Mouse (Mus musculus) right cerebral cortex, postnatal 25 days (tissue): ENCODE results near the gene Abhd14b.

Experiments used
- DNase-seq: peaks from one replicate; pipeline ENCODE4 v3.0.0; 2022

Gene Abhd14b

DNA sequence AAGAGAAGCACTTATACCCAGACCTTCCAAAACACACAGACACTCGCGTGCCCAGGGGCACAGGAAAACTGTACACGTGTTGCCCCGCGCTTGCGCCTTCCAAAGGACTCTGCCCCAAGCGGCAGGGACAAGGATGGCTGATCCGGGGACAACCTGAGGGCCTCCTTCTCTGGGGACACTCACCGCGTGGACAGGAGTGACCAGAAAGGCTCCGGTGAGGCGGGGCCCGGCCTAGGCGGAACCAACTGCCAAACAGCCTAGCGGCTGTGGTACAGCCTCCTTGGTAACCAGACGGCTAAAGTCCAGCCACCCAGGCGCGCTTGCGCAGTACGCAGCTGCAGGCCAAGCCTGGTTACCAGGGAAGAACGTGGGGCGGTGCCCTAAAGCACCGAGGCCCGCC lies at the start of gene Abhd14b, which contains the start of gene Abhd14a:
Gene Abhd14b, plus strand, starts transcription at position 112 of the 400 bp plus-strand sequence.
Gene Abhd14a, minus strand, starts transcription at position 331 of the 400 bp plus-strand sequence.
- DNase-seq, result peak; percentile 91

GRCm38 (mm10) chr9:106397733-106398132 lies 49.5 kb upstream of the Abhd14b start:
- no peak for DNase-seq

DNA sequence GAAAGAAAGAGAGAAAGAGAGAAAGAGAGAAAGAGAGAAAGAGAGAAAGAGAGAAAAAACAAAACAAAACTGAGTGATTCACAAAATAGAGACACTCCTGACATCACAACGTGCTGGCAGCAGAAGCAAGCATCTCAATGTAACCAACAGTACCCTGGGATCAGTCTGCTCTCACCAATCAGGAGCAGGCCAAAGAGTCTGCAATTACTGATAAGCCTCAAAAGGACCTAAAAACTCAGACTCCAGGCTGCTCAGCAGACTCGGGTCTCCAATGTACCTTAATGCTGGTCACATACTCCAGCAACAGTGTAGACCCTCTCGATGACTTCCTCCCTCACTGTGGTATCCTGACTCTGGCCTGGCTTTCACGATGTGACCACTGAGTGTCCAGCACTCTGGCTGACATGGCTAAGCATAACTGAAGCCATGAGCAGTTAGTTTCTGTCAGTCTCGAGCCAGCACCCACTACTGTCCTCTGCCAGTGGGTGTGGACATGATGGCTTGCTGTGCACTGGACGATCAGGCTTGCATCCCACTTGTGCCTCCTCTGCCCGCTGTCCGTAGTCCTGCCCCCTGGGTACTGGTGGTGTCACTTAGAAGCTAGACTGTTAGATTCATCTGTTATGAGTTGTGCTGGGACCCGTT lies 48.5 kb upstream of the Abhd14b start:
- DNase-seq, result no peak

GRCm38 (mm10) chr9:106399808-106400207 lies 47.5 kb upstream of the Abhd14b start:
- no peak for DNase-seq

- no peak for DNase-seq
Measured at GRCm38 (mm10) chr9:106402149-106402548, 45.1 kb upstream of the Abhd14b start.

DNA sequence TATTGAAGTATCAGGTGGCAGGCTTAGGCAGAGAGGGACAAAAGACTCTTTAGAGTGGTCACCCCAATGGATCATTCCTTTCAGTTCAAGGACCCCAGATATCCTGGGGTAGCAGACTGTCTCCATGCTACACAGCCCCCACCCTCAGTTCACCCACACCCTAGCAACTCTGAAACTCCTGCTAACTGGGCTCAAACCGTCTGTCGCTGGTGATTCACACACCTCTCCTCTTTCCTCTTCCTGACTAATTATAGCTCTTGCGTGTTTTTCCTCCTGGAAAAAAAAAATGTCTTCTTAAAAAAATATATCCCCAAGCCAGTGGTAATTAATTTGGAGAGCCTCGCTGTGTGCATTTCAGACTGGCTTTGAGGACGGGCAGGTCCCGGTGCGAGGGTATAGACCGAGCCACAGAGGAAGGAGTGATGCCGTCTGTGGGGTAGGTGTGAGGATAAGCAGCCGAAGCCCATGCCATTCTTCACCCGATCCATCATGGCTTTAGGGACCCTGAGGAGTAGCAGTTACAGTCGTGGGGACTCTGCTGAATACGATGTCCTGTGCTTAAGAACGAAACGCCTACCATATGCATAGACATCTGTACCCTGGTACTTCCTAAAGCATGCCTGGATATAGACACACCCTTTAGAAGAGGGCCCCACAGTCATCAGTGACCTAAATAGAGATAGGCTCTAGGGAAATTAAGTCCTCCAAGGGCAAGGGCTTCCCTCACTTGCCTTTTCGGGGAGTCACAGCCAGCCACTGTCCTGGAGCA lies 44.5 kb upstream of the Abhd14b start:
- DNase-seq, result peak; percentile 68

- no peak for DNase-seq
Measured at GRCm38 (mm10) chr9:106405275-106405674, 42.0 kb upstream of the Abhd14b start.

GRCm38 (mm10) chr9:106406443-106407078 lies 40.7 kb upstream of the Abhd14b start:
- no peak for DNase-seq

DNA sequence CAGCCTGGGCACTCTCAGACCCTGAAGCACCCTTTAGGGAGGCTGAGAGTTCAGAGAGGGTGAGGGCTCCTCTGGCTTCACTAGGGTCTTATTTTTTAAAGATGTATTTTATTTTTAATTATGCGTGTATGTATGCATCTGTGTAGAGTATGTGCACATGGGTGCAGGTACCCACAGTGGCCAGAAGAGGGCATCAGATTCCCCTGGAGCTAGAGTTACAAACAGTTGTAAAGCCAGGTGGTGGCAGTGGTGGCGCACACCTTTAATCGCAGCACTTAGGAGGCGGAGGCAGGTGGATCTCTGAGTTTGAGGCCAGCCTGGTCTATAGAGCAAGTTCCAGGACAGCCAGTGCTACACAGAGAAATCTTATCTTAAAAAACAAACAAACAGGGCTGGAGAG lies 38.2 kb upstream of the Abhd14b start:
- no peak for DNase-seq

- DNase-seq, result no peak
Measured at GRCm38 (mm10) chr9:106410086-106410650, 37.1 kb upstream of the Abhd14b start.

DNA sequence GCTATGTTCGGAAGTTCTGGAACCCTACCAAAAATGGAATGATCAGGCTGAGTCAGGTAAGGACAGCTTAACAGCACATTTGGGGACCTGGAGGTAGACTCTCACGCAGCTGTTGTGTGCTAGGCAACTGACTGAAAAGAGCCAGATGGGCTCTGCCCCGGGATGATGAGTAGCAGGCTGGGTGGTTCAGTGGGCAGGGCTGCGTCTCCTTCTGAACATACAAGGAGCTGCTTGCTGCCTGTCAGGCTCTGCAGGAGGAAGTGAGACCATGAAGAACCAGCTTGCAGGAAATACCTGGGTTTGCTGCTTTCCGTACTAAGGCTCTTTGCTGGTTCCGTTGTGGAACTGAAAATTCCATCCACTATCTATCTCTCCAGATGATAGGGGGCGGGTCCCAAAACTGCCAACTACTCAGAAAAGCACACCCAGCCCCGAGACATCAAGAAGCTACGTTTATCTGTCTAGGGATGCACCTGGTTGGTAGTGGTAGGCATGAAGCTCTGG lies 36.1 kb upstream of the Abhd14b start:
- peak; percentile 63 for DNase-seq

DNA sequence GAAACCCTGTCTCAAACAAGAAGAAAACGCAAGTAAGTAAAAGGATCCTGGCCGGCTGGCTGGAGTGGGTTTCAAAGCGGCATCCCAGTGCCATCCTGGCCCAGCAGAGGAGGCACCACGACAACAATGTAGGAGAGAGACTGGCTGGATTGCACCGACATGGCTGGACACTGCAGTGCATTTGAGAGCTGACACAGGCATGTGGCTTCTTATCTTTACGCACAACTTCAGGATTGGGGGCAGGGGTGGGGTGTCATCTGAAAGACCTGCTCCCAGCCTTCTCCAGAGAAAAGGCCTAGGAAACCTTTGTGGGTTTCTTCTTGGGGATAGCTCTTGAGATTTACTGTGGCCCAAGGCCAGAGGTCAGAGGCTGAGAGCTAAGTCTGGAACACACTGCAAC lies 35.5 kb upstream of the Abhd14b start:
- DNase-seq, result no peak

DNA sequence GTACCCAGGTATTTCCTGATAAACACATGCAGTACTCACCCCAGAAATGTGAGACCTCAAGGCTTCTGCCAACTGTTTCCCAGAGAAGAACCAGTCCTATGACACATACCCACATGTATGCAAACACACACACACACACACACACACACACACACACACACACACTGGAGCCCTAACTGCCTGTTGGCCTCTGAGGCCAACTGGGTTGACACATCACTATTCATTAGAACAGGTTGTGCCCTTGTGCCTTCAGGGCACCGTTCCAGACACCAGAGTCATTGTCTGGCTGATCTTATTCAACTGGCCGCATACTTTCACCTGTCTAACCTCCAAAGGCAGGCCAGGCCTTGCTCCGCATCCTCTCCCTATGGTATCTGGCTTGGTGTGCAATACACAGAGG lies 35.0 kb upstream of the Abhd14b start:
- no peak for DNase-seq

DNA sequence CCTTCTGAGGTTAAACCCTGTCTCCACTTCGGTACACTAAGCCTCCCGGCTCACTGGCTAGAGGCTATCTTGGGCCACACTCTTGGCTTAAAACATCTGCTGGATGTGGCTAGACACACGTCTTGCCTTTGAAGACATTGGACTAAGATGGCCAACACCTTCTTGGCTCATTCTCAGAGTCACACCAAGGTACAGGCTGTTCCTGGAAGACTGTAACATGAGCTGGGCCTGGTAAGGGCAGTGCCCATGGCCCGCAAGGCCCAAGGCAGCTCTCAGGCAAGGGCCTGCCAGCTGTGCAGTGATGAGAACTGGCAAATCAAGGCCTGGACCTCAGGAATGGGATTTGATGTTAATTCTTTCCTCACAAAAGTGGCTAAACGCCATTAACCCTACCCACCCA lies 33.7 kb upstream of the Abhd14b start:
- DNase-seq, result no peak

DNA sequence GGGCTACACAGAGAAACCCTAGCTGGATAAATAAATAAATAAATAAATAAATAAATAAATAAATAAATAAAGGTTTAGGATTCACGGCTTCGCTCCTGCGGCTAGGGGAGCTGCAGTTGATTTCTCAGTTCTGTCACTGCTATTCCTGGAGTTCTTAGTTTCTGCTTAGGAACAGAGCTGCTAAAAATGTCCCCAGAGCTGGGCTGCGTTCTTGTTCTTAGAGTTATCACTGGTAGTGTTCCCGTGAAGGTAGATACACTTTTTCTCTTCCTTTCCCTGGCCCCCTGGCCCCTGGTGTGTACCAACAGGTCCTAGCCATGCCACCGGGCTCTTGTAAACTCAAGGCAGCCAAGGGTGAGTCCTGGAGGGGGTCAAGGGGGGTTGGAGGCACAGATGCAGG lies 30.4 kb upstream of the Abhd14b start:
- no peak for DNase-seq

- peak; percentile 93 for DNase-seq
Measured at GRCm38 (mm10) chr9:106417841-106418625, 29.2 kb upstream of the Abhd14b start.

DNA sequence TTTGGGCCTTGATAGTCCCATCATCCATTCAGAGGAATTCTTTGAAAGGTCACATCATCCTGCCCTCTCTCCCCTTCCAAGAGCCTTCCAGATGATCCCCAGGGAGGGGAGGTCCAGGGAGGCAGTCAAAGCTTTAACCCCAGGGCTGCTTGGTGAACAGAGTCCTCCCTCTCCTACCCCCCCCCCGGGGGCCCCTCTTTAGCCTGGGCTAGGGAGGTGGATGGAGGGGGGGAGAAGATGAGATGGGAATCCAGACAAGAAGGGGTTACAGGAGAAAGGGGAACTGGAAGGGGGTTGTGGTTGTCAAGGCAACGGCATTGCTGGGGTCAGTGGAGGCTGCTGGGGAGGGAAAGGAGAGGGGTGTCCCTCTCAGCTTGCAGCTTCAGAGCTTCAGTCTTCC lies 26.7 kb upstream of the Abhd14b start:
- DNase-seq, result no peak

DNA sequence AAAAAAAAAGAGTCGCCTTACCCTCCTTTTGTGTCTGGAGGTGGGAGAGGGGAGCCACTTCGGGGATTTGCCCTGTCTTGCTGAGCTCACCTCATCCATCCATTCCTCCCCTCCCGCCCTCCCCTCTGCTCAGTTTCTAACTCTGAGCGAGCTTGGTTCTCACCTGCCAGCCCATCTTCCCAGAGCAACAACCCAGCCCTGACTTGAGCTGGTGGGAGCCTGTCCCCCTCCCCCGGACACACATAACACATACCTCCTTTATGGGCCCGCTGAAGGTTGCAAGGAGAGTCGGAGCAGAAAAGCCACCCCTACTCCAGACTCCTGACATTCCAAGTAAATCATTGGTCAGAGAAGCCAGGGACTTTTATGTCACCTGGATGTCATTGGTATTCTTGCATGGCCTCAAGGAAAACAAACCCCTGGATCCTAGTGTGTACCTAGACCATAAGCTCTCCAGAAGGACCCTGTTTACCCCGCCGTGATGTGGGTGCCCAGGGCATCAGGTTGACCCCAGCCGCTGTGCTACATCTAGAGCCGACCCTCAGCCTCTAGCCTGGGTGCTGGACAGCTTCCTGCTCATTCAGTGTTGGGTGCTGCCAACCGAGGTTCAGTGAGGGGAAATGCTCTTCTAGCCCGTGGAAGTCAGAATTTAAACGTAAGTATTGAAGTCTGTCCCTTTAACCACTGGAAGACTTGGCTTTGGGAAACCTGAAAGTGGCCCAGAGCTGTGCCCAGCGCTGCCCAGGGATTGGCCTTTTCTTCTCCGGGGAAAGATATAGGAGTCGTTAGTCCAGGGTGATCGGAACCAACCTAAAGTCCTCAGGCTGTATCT lies 26.0 kb upstream of the Abhd14b start:
- no peak for DNase-seq

DNA sequence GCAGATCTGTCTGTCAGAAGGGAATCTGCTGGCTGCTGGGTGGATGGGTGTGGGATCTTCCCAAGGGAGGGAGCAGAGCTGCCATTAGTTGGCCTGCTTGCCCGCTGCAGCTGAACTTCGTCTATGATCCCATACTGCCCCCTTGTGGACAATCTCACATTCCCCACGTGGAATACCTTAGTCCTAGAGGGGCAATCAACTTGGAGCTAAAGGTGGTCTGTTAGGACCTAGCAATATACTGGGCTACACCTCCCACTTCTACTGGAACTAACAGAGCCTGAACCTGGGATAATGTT lies 25.4 kb upstream of the Abhd14b start:
- peak; percentile 81 for DNase-seq

GRCm38 (mm10) chr9:106428719-106429220 lies 18.5 kb upstream of the Abhd14b start:
- DNase-seq, result no peak

DNA sequence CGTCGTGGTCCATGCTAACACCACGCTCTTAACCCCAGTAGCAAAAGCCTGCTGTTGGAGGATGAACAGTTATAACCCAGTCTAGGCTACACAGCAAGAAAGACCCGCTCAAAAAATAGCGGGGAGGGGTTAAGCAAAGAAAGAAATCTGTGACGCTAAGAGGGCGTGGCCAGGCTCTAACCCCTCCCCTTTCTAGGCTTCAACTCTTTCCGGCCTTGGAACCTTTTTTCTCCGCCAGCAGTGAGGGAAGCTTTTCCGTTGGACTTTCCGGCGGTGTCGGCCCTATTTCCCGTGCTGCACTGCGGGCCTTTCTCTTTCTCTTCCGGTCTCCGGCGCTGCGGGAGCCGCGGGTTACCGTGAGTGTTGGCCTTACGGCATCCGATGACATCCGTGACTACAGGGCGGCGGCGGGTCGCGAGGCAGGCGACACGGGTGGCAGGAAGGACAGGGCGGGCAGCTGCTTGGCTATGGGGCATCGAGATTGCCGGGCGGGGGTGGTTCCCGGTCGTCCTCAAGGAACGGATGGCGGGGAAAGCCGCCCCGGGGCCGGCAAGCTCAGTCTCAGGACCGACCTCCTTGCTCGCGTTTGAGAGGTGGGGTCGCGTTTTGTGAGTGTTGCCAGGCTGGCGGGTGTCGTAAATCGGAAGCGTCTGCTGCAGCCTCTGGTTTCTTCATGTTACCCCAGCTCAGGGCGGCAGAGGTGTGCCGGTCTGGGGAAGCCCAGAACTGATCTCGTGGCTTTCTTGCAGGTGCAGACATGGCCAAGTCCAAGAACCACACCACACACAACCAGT lies 17.8 kb upstream of the Abhd14b start, which contains the start of gene Rpl29:
Gene Rpl29, plus strand, starts transcription at position 234 of the 794 bp plus-strand sequence.
- peak; percentile 91 for DNase-seq
